Mouse (Mus musculus) heart, embryonic 11.5 days (tissue): Measurements from ENCODE around the gene Plg. TPM values are rescaled to one million over a fixed set of nuclear protein-coding genes. Genes with fewer than 3 reads are reported as not detected.

Experiments
- ATAC-seq: fragments of 200-750 bp; cut with Nextera tagmentation; replicated peaks from 2 replicates; pipeline ENCODE4 v1.8.0; 2017; ENCODE audit warnings: moderate library complexity; ENCODE audit not compliant: insufficient number of reproducible peaks, low FRiP score, low TSS enrichment
- H3K27ac ChIP-seq: fragments of 300-500 bp; sonication (generic); 2 replicates; pipeline ENCODE4 v1.5.1; 2014; ENCODE audit warnings: mild to moderate bottlenecking, low read depth, low read length
- H3K27me3 ChIP-seq: fragments of 300-500 bp; sonication (generic); 2 replicates; pipeline ENCODE4 v1.6.1; 2014; ENCODE audit warnings: mild to moderate bottlenecking, low read length, mixed read lengths; ENCODE audit not compliant: control insufficient read depth, insufficient read depth
- H3K36me3 ChIP-seq: fragments of 300-500 bp; sonication (generic); 2 replicates; pipeline ENCODE4 v1.6.1; 2014; ENCODE audit warnings: mild to moderate bottlenecking, low read length, moderate library complexity, mixed read lengths; ENCODE audit not compliant: control insufficient read depth, insufficient read depth
- H3K4me1 ChIP-seq: fragments of 300-500 bp; sonication (generic); 2 replicates; pipeline ENCODE4 v1.6.1; 2014; ENCODE audit warnings: low read length; ENCODE audit not compliant: control insufficient read depth, insufficient read depth
- H3K4me2 ChIP-seq: fragments of 300-500 bp; sonication (generic); 2 replicates; pipeline ENCODE4 v1.6.1; 2014; ENCODE audit warnings: mild to moderate bottlenecking, moderate library complexity
- H3K4me3 ChIP-seq: fragments of 300-500 bp; sonication (generic); 2 replicates; pipeline ENCODE4 v1.5.1; 2014; ENCODE audit warnings: low read depth, low read length
- H3K9ac ChIP-seq: fragments of 300-500 bp; sonication (generic); 2 replicates; pipeline ENCODE4 v1.6.1; 2014; ENCODE audit warnings: mild to moderate bottlenecking, low read depth, low read length, moderate library complexity
- H3K9me3 ChIP-seq: fragments of 300-500 bp; sonication (generic); replicated peaks from 2 replicates; pipeline ENCODE4 v1.6.1; 2016; ENCODE audit warnings: low read length; ENCODE audit not compliant: control insufficient read depth
- WGBS: fragments of 180-500 bp; shearing (Covaris S2); extraction: QIAGEN DNeasy Blood & Tissue Kit; methylation state at CpG from one replicate; pipeline ENCODE4 v1.1.7; 2014; ENCODE audit not compliant: insufficient replicate concordance; 5-methylcytosine and 5-hydroxymethylcytosine counted together
- polyA plus RNA-seq: library from polyadenylated mRNA; unstranded; fragments of >200 nt; fragmentation: Nextera tagmentation; extraction: Ambion mirVana; gene quantifications from 2 replicates; pipeline ENCODE4 v1.2.1, GENCODE M21; 2014

Plg gene
- polyA plus RNA-seq, 1 experiment from 2014 or later: 3.0 TPM

- WGBS: 63% methylated on average over 7 of the region's 7 CpGs
Measured at GRCm38 (mm10) chr17:12403420-12403819, 25.0 kb downstream of the Plg start.

GRCm38 (mm10) chr17:12409346-12409944 lies 31.0 kb downstream of the Plg start:
- no peak for ATAC-seq
- H3K36me3 ChIP-seq: no peaks in the 10 kb centered on the region
- H3K27me3 ChIP-seq: no peaks in the 10 kb centered on the region
- 79% methylated on average over 11 of the region's 11 CpGs for WGBS
- H3K4me1 ChIP-seq: peaks cover 6% of the 10 kb centered on the region; the same call in 1 of the 2 replicates
- peaks cover 6% of the 10 kb centered on the region for H3K9me3 ChIP-seq
- H3K27ac ChIP-seq: no peak overlapping the region
- H3K4me3 ChIP-seq: no peak overlapping the region
- no peak overlapping the region for H3K4me2 ChIP-seq
- no peak overlapping the region for H3K9ac ChIP-seq

More at GRCm38 (mm10) chr17:12403420-12403819, 25.0 kb downstream of the Plg start:
- H3K27ac ChIP-seq: no peak overlapping the region
- H3K4me2 ChIP-seq: no peak overlapping the region
- no peaks in the 10 kb centered on the region for H3K4me1 ChIP-seq
- H3K4me3 ChIP-seq: no peak overlapping the region
- no peak overlapping the region for H3K9ac ChIP-seq
- no peak for ATAC-seq
- H3K27me3 ChIP-seq: no peaks in the 10 kb centered on the region
- H3K9me3 ChIP-seq: peaks cover 7% of the 10 kb centered on the region
- H3K36me3 ChIP-seq: no peaks in the 10 kb centered on the region

GRCm38 (mm10) chr17:12412181-12412890 lies 33.9 kb downstream of the Plg start:
- 47% methylated on average over 10 of the region's 10 CpGs for WGBS
- H3K36me3 ChIP-seq: no peaks in the 10 kb centered on the region
- H3K4me2 ChIP-seq: no peak overlapping the region
- no peak for ATAC-seq
- H3K9ac ChIP-seq: no peak overlapping the region
- H3K27ac ChIP-seq: peak overlapping the region; percentile 22; the same call in 1 of the 2 replicates
- H3K4me1 ChIP-seq: peaks cover 6% of the 10 kb centered on the region; the same call in 1 of the 2 replicates
- H3K4me3 ChIP-seq: no peak overlapping the region
- H3K9me3 ChIP-seq: no peaks in the 10 kb centered on the region
- no peaks in the 10 kb centered on the region for H3K27me3 ChIP-seq

- Histone ChIP-seq H3K27me3 (no peaks in the 10 kb centered on the region), H3K4me2 (no peak overlapping the region), H3K4me3 (no peak overlapping the region), H3K4me1 (peaks cover 6% of the 10 kb centered on the region; the same call in 1 of the 2 replicates), H3K9ac (no peak overlapping the region), H3K36me3 (no peaks in the 10 kb centered on the region), H3K27ac (peak overlapping the region; percentile 12; the same call in 1 of the 2 replicates), H3K9me3 (no peaks in the 10 kb centered on the region)
- no peak for ATAC-seq
- 76% methylated on average over 3 of the region's 3 CpGs for WGBS
Measured at GRCm38 (mm10) chr17:12412891-12413237, 34.5 kb downstream of the Plg start.

GRCm38 (mm10) chr17:12415031-12415735 lies 36.8 kb downstream of the Plg start:
- Histone ChIP-seq H3K4me2 (no peak overlapping the region), H3K4me1 (peaks cover 6% of the 10 kb centered on the region; the same call in 1 of the 2 replicates), H3K9ac (no peak overlapping the region), H3K36me3 (no peaks in the 10 kb centered on the region), H3K4me3 (no peak overlapping the region), H3K27ac (no peak overlapping the region), H3K9me3 (no peaks in the 10 kb centered on the region), H3K27me3 (no peaks in the 10 kb centered on the region)
- 50% methylated on average over 15 of the region's 15 CpGs for WGBS
- ATAC-seq: no peak

GRCm38 (mm10) chr17:12415741-12416140 lies 37.3 kb downstream of the Plg start:
- no peak overlapping the region for H3K4me2 ChIP-seq
- no peak for ATAC-seq
- 58% methylated on average over 5 of the region's 5 CpGs for WGBS
- no peak overlapping the region for H3K4me3 ChIP-seq
- peaks cover 8% of the 10 kb centered on the region; the same call in 1 of the 2 replicates for H3K4me1 ChIP-seq
- no peak overlapping the region for H3K9ac ChIP-seq
- no peaks in the 10 kb centered on the region for H3K36me3 ChIP-seq
- H3K27ac ChIP-seq: no peak overlapping the region
- H3K27me3 ChIP-seq: no peaks in the 10 kb centered on the region
- no peaks in the 10 kb centered on the region for H3K9me3 ChIP-seq

GRCm38 (mm10) chr17:12416250-12416895 lies 38.0 kb downstream of the Plg start:
- Histone ChIP-seq H3K9me3 (no peaks in the 10 kb centered on the region), H3K4me2 (no peak overlapping the region), H3K36me3 (no peaks in the 10 kb centered on the region), H3K4me1 (peaks cover 9% of the 10 kb centered on the region; the same call in 1 of the 2 replicates), H3K4me3 (no peak overlapping the region), H3K27me3 (no peaks in the 10 kb centered on the region), H3K27ac (no peak overlapping the region), H3K9ac (0 out of 2 replicates have a peak overlapping the region, but pooled peaks have one; percentile 16)
- WGBS: 42% methylated on average over 6 of the region's 6 CpGs
- no peak for ATAC-seq

- Histone ChIP-seq H3K9ac (no peak overlapping the region), H3K36me3 (no peaks in the 10 kb centered on the region), H3K27ac (no peak overlapping the region), H3K4me2 (no peak overlapping the region), H3K9me3 (no peaks in the 10 kb centered on the region), H3K4me1 (peaks cover 3% of the 10 kb centered on the region; the same call in 1 of the 2 replicates), H3K27me3 (no peaks in the 10 kb centered on the region), H3K4me3 (no peak overlapping the region)
- ATAC-seq: no peak
- WGBS: 64% methylated on average over 19 of the region's 19 CpGs
Measured at GRCm38 (mm10) chr17:12419491-12420079, 41.2 kb downstream of the Plg start.
